Mouse (Mus musculus) kidney, adult 2 months (tissue): Measurements from ENCODE around the gene Scfd2.

ENCODE experiments used
- CTCF ChIP-seq: fragments of 200-500 bp; conservative IDR thresholded peaks from 2 replicates; pipeline ENCODE4 v1.5.1; 2011; ENCODE audit warnings: low read depth, mild to moderate bottlenecking, control low read depth, low read length, moderate library complexity, mixed read lengths; ENCODE audit not compliant: insufficient read depth, insufficient read length
- POLR2A ChIP-seq: fragments of 200-500 bp; IDR thresholded peaks from one replicate; pipeline ENCODE4 v1.6.1; 2011; ENCODE audit warnings: low read depth, low read length, control low read depth

DNA sequence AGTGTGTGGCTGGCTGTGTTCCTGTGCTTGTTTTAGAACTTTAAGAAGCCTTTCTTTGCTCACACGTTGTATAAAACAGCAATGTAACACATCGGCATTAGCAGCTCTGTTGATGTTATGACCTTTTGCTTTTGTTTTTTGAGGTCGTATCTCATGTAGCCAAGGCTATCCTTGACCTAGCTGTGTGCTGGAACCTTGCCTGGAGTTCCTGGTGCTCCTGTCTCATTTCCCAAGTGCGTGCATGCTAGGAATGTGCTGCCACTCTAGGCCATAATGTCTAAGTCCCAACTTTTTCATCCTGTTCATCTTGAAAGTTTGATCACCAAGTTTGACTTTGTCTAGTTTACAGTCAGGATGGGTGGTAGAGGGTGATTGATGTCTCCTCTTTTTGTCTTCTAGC lies 14.0 kb upstream of the Scfd2 start:
- TF ChIP-seq CTCF (no peak), POLR2A (no peak)
